Mouse (Mus musculus) C2C12 (cell line): ENCODE data around the gene Pex7.

Experiments
- CEBPB ChIP-seq: IDR thresholded peaks from one replicate; pipeline ENCODE4 v1.6.1; 2011; ENCODE audit warnings: low read depth, mild to moderate bottlenecking, control low read depth, moderate library complexity
- CTCF ChIP-seq: IDR thresholded peaks from one replicate; pipeline ENCODE4 v1.5.1; 2011; ENCODE audit not compliant: control insufficient read depth, insufficient read depth, insufficient read length

DNA sequence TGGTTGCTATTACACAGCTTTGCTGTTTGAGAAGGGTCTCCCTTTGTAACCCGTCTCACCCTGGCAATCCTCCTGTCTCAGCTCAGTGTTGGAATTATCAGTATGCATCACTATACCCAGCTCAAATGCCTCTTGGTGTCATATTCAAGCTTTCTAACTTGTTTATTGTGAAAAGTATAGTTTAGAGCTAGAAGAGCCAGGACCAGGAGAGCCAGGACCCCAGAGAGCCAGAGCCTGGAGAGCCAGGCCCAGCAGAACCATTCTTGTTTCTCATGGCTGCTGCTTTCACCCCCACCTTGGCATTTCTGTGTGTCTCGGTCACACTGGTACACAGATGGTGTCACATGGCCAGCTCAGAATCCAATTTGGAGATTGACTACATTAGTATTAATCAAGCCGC lies 35.1 kb upstream of the Pex7 start:
- TF ChIP-seq CEBPB (no peak), CTCF (no peak)
